Mouse (Mus musculus): ENCODE measurements around the gene Cdk8. TPM values are rescaled to one million over a fixed set of nuclear protein-coding genes. Genes with fewer than 3 reads are reported as not detected.

The Cdk8 gene
- total and polyA plus RNA-seq, 3 experiments: 28.3 to 160 (median 67.0) TPM

- DNase-seq (ENCODE audit: low spot score) (no peak), ATAC-seq (ENCODE audit: extremely low read depth, insufficient number of reproducible peaks, low FRiP score, poor library complexity, severe bottlenecking) (no peak)
- Histone ChIP-seq H3K27me3 (ENCODE audit: insufficient read depth, low read length) (no peaks in the 10 kb centered on the region), H3K36me3 (replicated peaks) (no peaks in the 10 kb centered on the region), H3K4me3 (ENCODE audit: low read depth, low read length) (no peak overlapping the region), H3K4me1 (ENCODE audit: insufficient read depth, low read depth, low read length) (no peaks in the 10 kb centered on the region), H3K9me3 (replicated peaks) (no peaks in the 10 kb centered on the region)
- TF ChIP-seq POLR2AphosphoS5 (IDR thresholded peaks at IDR 0.05; ENCODE audit: insufficient replicate concordance, low read depth, low read length) (no peak), CTCF (IDR thresholded peaks at IDR 0.05; ENCODE audit: low read depth, low read length) (no peak), GATA2 (IDR thresholded peaks at IDR 0.05; ENCODE audit: borderline replicate concordance, low read depth, low read length) (no peak), TAL1 (conservative IDR thresholded peaks at IDR 0.05; ENCODE audit: low read depth, low read length) (no peak), GATA1 (IDR thresholded peaks at IDR 0.05; ENCODE audit: borderline replicate concordance, low read length) (no peak)
Measured at GRCm38 (mm10) chr5:146331131-146331530, 100.1 kb downstream of the Cdk8 start.

DNA sequence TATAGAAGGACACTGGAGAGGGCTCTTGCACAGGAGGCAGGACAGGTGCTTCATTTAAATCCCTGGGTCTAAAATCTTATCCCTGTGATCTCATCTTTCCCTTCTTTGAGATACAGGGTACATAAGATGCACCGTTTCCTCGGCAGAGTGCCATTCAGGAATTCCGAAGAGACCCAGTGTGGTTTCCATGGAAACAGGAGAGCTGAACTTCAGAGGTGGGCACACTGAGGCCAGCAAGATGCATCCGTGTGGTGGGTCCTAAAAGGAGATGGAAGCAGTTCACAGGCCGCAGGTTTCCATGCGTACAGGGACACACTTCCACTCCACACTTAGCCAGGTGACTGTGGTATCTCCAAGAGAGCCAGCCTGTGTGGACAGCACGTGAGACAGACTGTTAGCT is 101.5 kb downstream of the Cdk8 start:
- no peak for TF ChIP-seq GATA2 (IDR thresholded peaks at IDR 0.05; ENCODE audit: borderline replicate concordance, low read depth, low read length)
- no peak for TF ChIP-seq POLR2AphosphoS5 (IDR thresholded peaks at IDR 0.05; ENCODE audit: insufficient replicate concordance, low read depth, low read length)
- TF ChIP-seq GATA1 (IDR thresholded peaks at IDR 0.05; ENCODE audit: borderline replicate concordance, low read length): no peak
- TF ChIP-seq TAL1 (conservative IDR thresholded peaks at IDR 0.05; ENCODE audit: low read depth, low read length): no peak
- no peak for TF ChIP-seq CTCF (IDR thresholded peaks at IDR 0.05; ENCODE audit: low read depth, low read length)
- DNase-seq (ENCODE audit: low spot score) (no peak), ATAC-seq (ENCODE audit: extremely low read depth, insufficient number of reproducible peaks, low FRiP score, poor library complexity, severe bottlenecking) (no peak)
- Histone ChIP-seq H3K4me3 (ENCODE audit: low read depth, low read length) (no peak overlapping the region), H3K9me3 (replicated peaks) (no peaks in the 10 kb centered on the region), H3K36me3 (replicated peaks) (no peaks in the 10 kb centered on the region), H3K4me1 (ENCODE audit: insufficient read depth, low read depth, low read length) (no peaks in the 10 kb centered on the region), H3K27me3 (ENCODE audit: insufficient read depth, low read length) (no peaks in the 10 kb centered on the region)

- Histone ChIP-seq H3K4me1 (ENCODE audit: insufficient read depth, low read depth, low read length) (no peaks in the 10 kb centered on the region), H3K27me3 (ENCODE audit: insufficient read depth, low read length) (no peaks in the 10 kb centered on the region), H3K4me3 (ENCODE audit: low read depth, low read length) (no peak overlapping the region), H3K36me3 (replicated peaks) (no peaks in the 10 kb centered on the region), H3K9me3 (replicated peaks) (no peaks in the 10 kb centered on the region)
- DNase-seq (ENCODE audit: low spot score): no peak
- TF ChIP-seq GATA2 (IDR thresholded peaks at IDR 0.05; ENCODE audit: borderline replicate concordance, low read depth, low read length) (no peak), POLR2AphosphoS5 (IDR thresholded peaks at IDR 0.05; ENCODE audit: insufficient replicate concordance, low read depth, low read length) (no peak), CTCF (IDR thresholded peaks at IDR 0.05; ENCODE audit: low read depth, low read length) (no peak), GATA1 (IDR thresholded peaks at IDR 0.05; ENCODE audit: borderline replicate concordance, low read length) (no peak), TAL1 (conservative IDR thresholded peaks at IDR 0.05; ENCODE audit: low read depth, low read length) (no peak)
- ATAC-seq (ENCODE audit: extremely low read depth, insufficient number of reproducible peaks, low FRiP score, poor library complexity, severe bottlenecking): no peak
Measured at GRCm38 (mm10) chr5:146334410-146334809, 103.4 kb downstream of the Cdk8 start.

DNA sequence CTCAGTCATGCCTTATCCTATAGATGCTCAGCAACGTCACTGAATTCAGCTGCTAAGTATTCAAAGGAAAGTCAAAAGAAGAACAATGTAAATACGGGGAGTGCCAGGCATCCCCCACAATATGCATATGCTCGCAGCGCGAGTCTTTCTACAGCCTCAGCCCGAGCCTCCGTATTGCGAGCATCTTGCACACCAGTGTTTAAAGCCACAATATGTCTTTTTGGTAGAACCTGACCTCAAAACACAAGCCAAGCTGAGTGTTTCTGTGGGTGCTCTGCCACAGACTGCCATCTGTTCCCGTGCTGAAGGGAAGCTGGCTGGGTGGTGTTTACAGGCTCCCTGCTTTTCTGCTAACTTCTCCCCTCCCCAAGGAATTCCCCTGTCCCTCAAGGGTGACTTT is 107.0 kb downstream of the Cdk8 start:
- no peaks in the 10 kb centered on the region for H3K9me3 ChIP-seq (replicated peaks)
- TF ChIP-seq GATA2 (IDR thresholded peaks at IDR 0.05; ENCODE audit: borderline replicate concordance, low read depth, low read length) (no peak), CTCF (IDR thresholded peaks at IDR 0.05; ENCODE audit: low read depth, low read length) (no peak), POLR2AphosphoS5 (IDR thresholded peaks at IDR 0.05; ENCODE audit: insufficient replicate concordance, low read depth, low read length) (no peak), TAL1 (conservative IDR thresholded peaks at IDR 0.05; ENCODE audit: low read depth, low read length) (no peak), GATA1 (IDR thresholded peaks at IDR 0.05; ENCODE audit: borderline replicate concordance, low read length) (no peak)
- no peaks in the 10 kb centered on the region for H3K36me3 ChIP-seq (replicated peaks)
- no peaks in the 10 kb centered on the region for H3K27me3 ChIP-seq (ENCODE audit: insufficient read depth, low read length)
- H3K4me1 ChIP-seq (ENCODE audit: insufficient read depth, low read depth, low read length): no peaks in the 10 kb centered on the region
- ATAC-seq (ENCODE audit: extremely low read depth, insufficient number of reproducible peaks, low FRiP score, poor library complexity, severe bottlenecking): no peak
- no peak overlapping the region for H3K4me3 ChIP-seq (ENCODE audit: low read depth, low read length)
- DNase-seq (ENCODE audit: low spot score): no peak

DNA sequence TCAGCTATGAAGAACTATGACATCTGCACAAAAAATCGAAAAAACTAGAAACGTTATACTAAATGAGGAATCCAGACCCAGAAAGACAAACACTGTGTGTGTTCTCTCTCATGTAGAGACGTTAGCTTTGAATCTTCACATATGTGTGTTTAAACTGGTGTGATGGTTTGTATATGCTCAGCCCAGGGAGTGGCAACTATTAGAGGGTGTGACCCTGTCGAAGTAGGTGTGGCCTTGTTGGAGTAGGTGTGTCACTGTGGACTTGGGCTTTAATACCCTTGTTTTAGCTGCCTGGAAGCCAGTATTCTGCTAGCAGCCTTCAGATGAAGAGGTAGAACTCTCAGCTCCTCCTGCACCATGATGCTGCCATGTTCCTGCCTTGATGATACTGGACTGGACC is 109.0 kb downstream of the Cdk8 start:
- Histone ChIP-seq H3K4me1 (ENCODE audit: insufficient read depth, low read depth, low read length) (no peaks in the 10 kb centered on the region), H3K9me3 (replicated peaks) (peaks cover 2% of the 10 kb centered on the region; the same call in 1 of the 2 replicates), H3K36me3 (replicated peaks) (no peaks in the 10 kb centered on the region), H3K4me3 (ENCODE audit: low read depth, low read length) (no peak overlapping the region), H3K27me3 (ENCODE audit: insufficient read depth, low read length) (no peaks in the 10 kb centered on the region)
- TF ChIP-seq GATA2 (IDR thresholded peaks at IDR 0.05; ENCODE audit: borderline replicate concordance, low read depth, low read length): no peak
- no peak for TF ChIP-seq TAL1 (conservative IDR thresholded peaks at IDR 0.05; ENCODE audit: low read depth, low read length)
- TF ChIP-seq POLR2AphosphoS5 (IDR thresholded peaks at IDR 0.05; ENCODE audit: insufficient replicate concordance, low read depth, low read length): no peak
- no peak for TF ChIP-seq GATA1 (IDR thresholded peaks at IDR 0.05; ENCODE audit: borderline replicate concordance, low read length)
- no peak for TF ChIP-seq CTCF (IDR thresholded peaks at IDR 0.05; ENCODE audit: low read depth, low read length)
- DNase-seq (ENCODE audit: low spot score): no peak
- ATAC-seq (ENCODE audit: extremely low read depth, insufficient number of reproducible peaks, low FRiP score, poor library complexity, severe bottlenecking): no peak

GRCm38 (mm10) chr5:146344911-146345686 is 114.1 kb downstream of the Cdk8 start:
- Histone ChIP-seq H3K27me3 (ENCODE audit: insufficient read depth, low read length) (no peaks in the 10 kb centered on the region), H3K4me1 (ENCODE audit: insufficient read depth, low read depth, low read length) (no peaks in the 10 kb centered on the region), H3K4me3 (ENCODE audit: low read depth, low read length) (no peak overlapping the region), H3K36me3 (replicated peaks) (no peaks in the 10 kb centered on the region), H3K9me3 (replicated peaks) (peaks cover 11% of the 10 kb centered on the region)
- ATAC-seq (ENCODE audit: extremely low read depth, insufficient number of reproducible peaks, low FRiP score, poor library complexity, severe bottlenecking) (no peak), DNase-seq (ENCODE audit: low spot score) (no peak)
- no peak for TF ChIP-seq POLR2AphosphoS5 (IDR thresholded peaks at IDR 0.05; ENCODE audit: insufficient replicate concordance, low read depth, low read length)
- TF ChIP-seq TAL1 (conservative IDR thresholded peaks at IDR 0.05; ENCODE audit: low read depth, low read length): no peak
- no peak for TF ChIP-seq CTCF (IDR thresholded peaks at IDR 0.05; ENCODE audit: low read depth, low read length)
- TF ChIP-seq GATA1 (IDR thresholded peaks at IDR 0.05; ENCODE audit: borderline replicate concordance, low read length): no peak
- no peak for TF ChIP-seq GATA2 (IDR thresholded peaks at IDR 0.05; ENCODE audit: borderline replicate concordance, low read depth, low read length)

Measured in G1E (cell line).